Mouse (Mus musculus) intestine, postnatal 0 days (tissue): Measurements from ENCODE around the gene Nucb1. TPM values are rescaled to one million over a fixed set of nuclear protein-coding genes. Genes with fewer than 3 reads are reported as not detected.
"Not testable (repeated sequence)": the region's sequence is repeated elsewhere in the genome, so short reads cannot be mapped to it uniquely, and the experiment has no call there.

Experiments
- ATAC-seq: fragments of 200-750 bp; cut with Nextera tagmentation; 2 replicates; pipeline ENCODE4 v1.8.0; 2017; ENCODE audit warnings: mild to moderate bottlenecking, moderate TSS enrichment, moderate library complexity
- H3K27ac ChIP-seq: fragments of 300-500 bp; sonication (generic); 2 replicates; pipeline ENCODE4 v1.5.1; 2014; ENCODE audit warnings: mild to moderate bottlenecking, low read depth, low read length, moderate library complexity
- H3K27me3 ChIP-seq: fragments of 300-500 bp; sonication (generic); replicated peaks from 2 replicates; pipeline ENCODE4 v1.6.1; 2014; ENCODE audit warnings: low read length, mixed read lengths; ENCODE audit not compliant: control insufficient read depth, insufficient read depth
- H3K36me3 ChIP-seq: fragments of 300-500 bp; sonication (generic); 2 replicates; pipeline ENCODE4 v1.6.1; 2014; ENCODE audit warnings: mild to moderate bottlenecking, moderate library complexity; ENCODE audit not compliant: control insufficient read depth, insufficient read depth
- H3K4me1 ChIP-seq: fragments of 300-500 bp; sonication (generic); replicated peaks from 2 replicates; pipeline ENCODE4 v1.6.1; 2014; ENCODE audit warnings: antibody characterized with exemption, low read length, mixed read lengths; ENCODE audit not compliant: control insufficient read depth, insufficient read depth
- H3K4me2 ChIP-seq: fragments of 300-500 bp; sonication (generic); replicated peaks from 2 replicates; pipeline ENCODE4 v1.6.1; 2014; ENCODE audit warnings: low read depth, mild to moderate bottlenecking, moderate library complexity
- H3K4me3 ChIP-seq: fragments of 300-500 bp; sonication (generic); 2 replicates; pipeline ENCODE4 v1.5.1; 2014; ENCODE audit warnings: low read depth, low read length
- H3K9ac ChIP-seq: fragments of 300-500 bp; sonication (generic); 2 replicates; pipeline ENCODE4 v1.6.1; 2014; ENCODE audit warnings: mild to moderate bottlenecking, low read depth, low read length
- H3K9me3 ChIP-seq: fragments of 300-500 bp; sonication (generic); 2 replicates; pipeline ENCODE4 v1.6.1; 2016; ENCODE audit warnings: mixed run types; ENCODE audit not compliant: control insufficient read depth
- CTCF ChIP-seq: sonication (generic); IDR thresholded peaks from 2 replicates; pipeline ENCODE4 v1.5.1; 2016; ENCODE audit warnings: low read depth, mild to moderate bottlenecking, control low read depth, antibody characterized with exemption, moderate library complexity
- WGBS: fragments of 180-500 bp; shearing (Covaris S2); extraction: QIAGEN DNeasy Blood & Tissue Kit; methylation state at CpG from one replicate; pipeline ENCODE4 v1.1.7; 2014; 5-methylcytosine and 5-hydroxymethylcytosine counted together
- polyA plus RNA-seq: library from polyadenylated mRNA; unstranded; fragments of >200 nt; fragmentation: Nextera tagmentation; extraction: Ambion mirVana; gene quantifications from 2 replicates; pipeline ENCODE4 v1.2.1, GENCODE M21; 2015

Gene Nucb1
- polyA plus RNA-seq, 1 experiment from 2014 or later = 199 TPM

- no peak overlapping the region for H3K4me2 ChIP-seq
- H3K4me1 ChIP-seq = 0 out of 2 replicates have a peak, but pooled peaks cover 14% of the 10 kb centered on the region
- H3K27me3 ChIP-seq = no peaks in the 10 kb centered on the region
- no peak for TF ChIP-seq CTCF
- no peaks in the 10 kb centered on the region for H3K9me3 ChIP-seq
- 90% methylated on average over 7 of the region's 7 CpGs for WGBS
- no peak overlapping the region for H3K4me3 ChIP-seq
- no peak overlapping the region for H3K27ac ChIP-seq
- H3K36me3 ChIP-seq = peaks cover 21% of the 10 kb centered on the region
- no peak overlapping the region for H3K9ac ChIP-seq
- no peak for ATAC-seq
Measured at GRCm38 (mm10) chr7:45463987-45464778, 46.0 kb downstream of the Nucb1 start.

- not testable (repeated sequence) for H3K9ac ChIP-seq, H3K4me2 ChIP-seq, H3K4me3 ChIP-seq, H3K27ac ChIP-seq, ATAC-seq, H3K27me3 ChIP-seq, H3K9me3 ChIP-seq
- Histone ChIP-seq H3K4me1 (0 out of 2 replicates have a peak, but pooled peaks cover 14% of the 10 kb centered on the region), H3K36me3 (peaks cover 32% of the 10 kb centered on the region)
- TF ChIP-seq CTCF = peak; percentile 43; the same call in 1 of the 2 replicates
- WGBS = 73% methylated on average over 4 of the region's 4 CpGs
Measured at GRCm38 (mm10) chr7:45462868-45463267, 47.3 kb downstream of the Nucb1 start.

GRCm38 (mm10) chr7:45462325-45462724 is 47.9 kb downstream of the Nucb1 start:
- Histone ChIP-seq H3K9ac (no peak overlapping the region), H3K9me3 (no peaks in the 10 kb centered on the region), H3K27ac (peak overlapping the region; percentile 94; the same call in 1 of the 2 replicates), H3K4me1 (0 out of 2 replicates have a peak, but pooled peaks cover 14% of the 10 kb centered on the region), H3K36me3 (peaks cover 37% of the 10 kb centered on the region), H3K27me3 (no peaks in the 10 kb centered on the region), H3K4me3 (no peak overlapping the region), H3K4me2 (no peak overlapping the region)
- no peak for ATAC-seq
- no peak for TF ChIP-seq CTCF
- WGBS = 86% methylated on average over 4 of the region's 4 CpGs

GRCm38 (mm10) chr7:45461781-45462180 is 48.4 kb downstream of the Nucb1 start:
- no peaks in the 10 kb centered on the region for H3K9me3 ChIP-seq
- 87% methylated on average over 4 of the region's 4 CpGs for WGBS
- H3K4me3 ChIP-seq = no peak overlapping the region
- H3K36me3 ChIP-seq = peaks cover 43% of the 10 kb centered on the region
- no peak for ATAC-seq
- peak overlapping the region; percentile 94 for H3K27ac ChIP-seq
- H3K9ac ChIP-seq = no peak overlapping the region
- TF ChIP-seq CTCF = no peak
- H3K4me1 ChIP-seq = 0 out of 2 replicates have a peak, but pooled peaks cover 14% of the 10 kb centered on the region
- H3K27me3 ChIP-seq = no peaks in the 10 kb centered on the region
- H3K4me2 ChIP-seq = peak overlapping the region; percentile 65

- WGBS = 44% methylated on average over 4 of the region's 5 CpGs
- Histone ChIP-seq H3K9ac (peak overlapping the region; percentile 51; the same call in 1 of the 2 replicates), H3K4me2 (peak overlapping the region; percentile 65), H3K4me1 (0 out of 2 replicates have a peak, but pooled peaks cover 14% of the 10 kb centered on the region), H3K4me3 (no peak overlapping the region), H3K27ac (peak overlapping the region; percentile 94), H3K27me3 (no peaks in the 10 kb centered on the region), H3K36me3 (peaks cover 45% of the 10 kb centered on the region), H3K9me3 (no peaks in the 10 kb centered on the region)
- ATAC-seq = 0 out of 2 replicates have a peak, but pooled peaks have one; percentile 0
- TF ChIP-seq CTCF = no peak
Measured at GRCm38 (mm10) chr7:45461326-45461725, 48.9 kb downstream of the Nucb1 start.

- no peak for TF ChIP-seq CTCF
- peak; percentile 50 for ATAC-seq
- H3K4me1 ChIP-seq = 0 out of 2 replicates have a peak, but pooled peaks cover 11% of the 10 kb centered on the region
- 3% methylated on average over 13 of the region's 13 CpGs for WGBS
- H3K27me3 ChIP-seq = no peaks in the 10 kb centered on the region
- H3K9me3 ChIP-seq = no peaks in the 10 kb centered on the region
- peak overlapping the region; percentile 74 for H3K4me3 ChIP-seq
- H3K9ac ChIP-seq = peak overlapping the region; percentile 51; the same call in 1 of the 2 replicates
- peak overlapping the region; percentile 94 for H3K27ac ChIP-seq
- peaks cover 45% of the 10 kb centered on the region for H3K36me3 ChIP-seq
- peak overlapping the region; percentile 65 for H3K4me2 ChIP-seq
Measured at GRCm38 (mm10) chr7:45460860-45461314, 49.3 kb downstream of the Nucb1 start.
